Mouse (Mus musculus) retina, embryonic 14.5 days (tissue): Measurements from ENCODE around the gene Vamp8.
A peak's percentile ranks its signal among the peaks of the same experiment; 100 is the strongest.

Source experiments
- DNase-seq: peaks from one replicate; pipeline ENCODE4 v3.0.0-alpha.2; 2015; ENCODE audit warnings: low spot score

Gene Vamp8

DNA sequence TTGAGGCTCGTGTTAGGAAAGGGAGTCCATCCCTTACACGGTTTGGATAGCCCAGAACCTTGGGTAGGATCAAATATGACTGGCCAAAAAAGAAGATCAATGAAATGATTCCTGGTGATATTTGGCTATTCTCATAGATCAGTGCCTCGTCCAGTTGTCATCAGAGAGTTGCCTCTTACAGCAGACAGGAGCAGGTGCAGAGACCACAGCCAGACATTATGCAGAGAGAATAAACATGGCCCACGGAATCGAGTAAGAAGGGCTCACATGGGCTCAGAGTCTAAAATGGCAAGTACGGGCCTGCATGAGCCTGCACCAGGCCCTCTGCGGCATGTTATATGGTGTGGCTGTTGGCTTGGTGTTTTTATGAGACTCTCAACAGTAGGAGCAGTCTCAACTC lies 14.9 kb upstream of the Vamp8 start:
- DNase-seq, result no peak

DNA sequence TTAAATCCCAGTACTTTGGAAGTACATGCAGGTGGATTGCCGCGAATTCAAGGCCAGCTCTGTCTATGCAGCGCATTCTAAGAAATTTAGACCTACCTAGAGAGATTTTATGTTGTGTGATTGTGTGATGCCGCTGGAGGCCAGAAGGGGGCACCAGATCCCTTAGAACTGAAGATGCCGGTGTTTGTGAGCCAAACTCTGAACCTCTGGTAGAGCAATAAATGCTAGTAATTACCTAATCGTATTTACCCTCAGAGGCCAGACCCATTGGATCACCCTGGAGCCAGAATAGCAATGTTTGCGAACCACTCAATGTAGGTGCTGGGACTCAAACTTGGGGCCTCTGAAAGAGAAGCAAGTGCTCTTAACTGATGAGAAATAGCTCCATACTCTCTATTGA lies 11.4 kb upstream of the Vamp8 start:
- peak; percentile 80 for DNase-seq

GRCm38 (mm10) chr6:72399967-72400366 lies 9.5 kb upstream of the Vamp8 start:
- DNase-seq, result no peak

DNA sequence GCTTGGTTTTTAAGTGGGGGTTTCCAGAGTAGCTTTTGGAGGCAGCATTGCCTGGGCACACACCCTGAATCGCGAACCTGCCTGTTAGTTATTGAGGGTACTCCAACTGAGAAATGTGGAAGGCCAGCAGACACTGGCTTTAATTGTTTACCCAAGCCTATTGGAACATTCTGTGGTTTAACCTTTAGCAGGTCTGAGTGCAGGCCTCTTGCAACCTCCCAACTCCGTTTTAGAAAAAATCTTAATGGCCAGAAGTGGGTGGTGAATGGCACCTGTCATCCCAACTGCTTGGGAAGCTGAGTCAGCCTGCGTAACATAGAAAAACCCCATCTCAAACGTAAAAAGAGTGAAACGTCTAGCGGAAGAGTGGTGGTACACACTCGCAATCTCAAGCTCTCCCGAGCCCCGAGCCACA lies 6.3 kb upstream of the Vamp8 start:
- DNase-seq, result no peak

DNA sequence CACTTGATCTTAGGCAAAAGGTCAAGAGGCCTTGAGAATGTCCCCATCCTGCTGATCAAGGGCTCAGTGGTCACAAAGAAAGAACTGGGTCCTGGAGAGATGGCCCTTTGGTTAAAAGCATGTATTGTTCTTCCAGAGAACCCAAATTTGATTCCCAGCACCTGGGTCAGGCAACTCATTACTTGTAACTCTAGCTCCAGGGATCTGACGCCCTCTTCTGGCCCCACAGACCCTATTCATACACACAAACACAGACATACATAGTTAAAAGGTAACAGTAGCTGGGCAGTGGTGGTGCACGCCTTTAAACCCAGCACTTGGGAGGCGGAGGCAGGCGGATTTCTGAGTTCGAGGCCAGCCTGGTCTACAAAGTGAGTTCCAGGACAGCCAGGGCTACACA lies 1.8 kb upstream of the Vamp8 start:
- no peak for DNase-seq

DNA sequence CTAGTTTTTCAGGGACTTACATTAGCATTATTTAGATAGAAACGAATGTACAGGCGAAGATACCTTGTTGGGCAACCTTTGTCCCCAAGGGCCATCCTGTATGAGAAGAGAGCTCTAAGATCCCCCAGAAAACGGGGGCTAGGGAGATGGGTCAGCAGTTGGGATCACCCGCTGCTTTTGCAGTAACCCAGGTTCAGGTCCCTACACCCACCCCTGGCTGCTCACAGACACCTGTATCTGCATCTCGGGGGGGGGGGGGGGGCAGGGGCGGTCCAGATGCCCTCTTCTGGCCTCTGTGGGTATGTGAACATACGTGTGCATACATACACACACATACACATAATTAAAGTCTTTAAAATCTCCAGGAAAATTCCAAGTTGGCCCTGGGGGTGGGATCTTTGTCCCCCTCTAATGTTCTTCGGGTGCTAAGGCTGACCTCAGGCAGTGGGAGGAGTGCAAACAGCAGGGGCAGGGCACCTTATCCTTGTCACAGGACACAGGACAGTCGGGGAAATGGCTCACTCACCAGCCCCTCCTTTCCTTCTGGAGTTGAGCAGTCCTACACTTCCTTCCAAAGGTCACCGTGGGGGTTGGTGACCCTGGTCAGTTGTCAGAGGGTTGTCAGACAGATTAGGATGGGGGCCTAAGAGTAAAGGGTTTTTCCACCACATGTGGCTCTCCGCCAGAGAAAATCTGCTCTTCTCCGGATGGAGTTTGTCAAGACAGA lies 455 bp upstream of the Vamp8 start:
- no peak for DNase-seq

GRCm38 (mm10) chr6:72389471-72389940 lies 997 bp downstream of the Vamp8 start:
- DNase-seq, result peak; percentile 46

DNA sequence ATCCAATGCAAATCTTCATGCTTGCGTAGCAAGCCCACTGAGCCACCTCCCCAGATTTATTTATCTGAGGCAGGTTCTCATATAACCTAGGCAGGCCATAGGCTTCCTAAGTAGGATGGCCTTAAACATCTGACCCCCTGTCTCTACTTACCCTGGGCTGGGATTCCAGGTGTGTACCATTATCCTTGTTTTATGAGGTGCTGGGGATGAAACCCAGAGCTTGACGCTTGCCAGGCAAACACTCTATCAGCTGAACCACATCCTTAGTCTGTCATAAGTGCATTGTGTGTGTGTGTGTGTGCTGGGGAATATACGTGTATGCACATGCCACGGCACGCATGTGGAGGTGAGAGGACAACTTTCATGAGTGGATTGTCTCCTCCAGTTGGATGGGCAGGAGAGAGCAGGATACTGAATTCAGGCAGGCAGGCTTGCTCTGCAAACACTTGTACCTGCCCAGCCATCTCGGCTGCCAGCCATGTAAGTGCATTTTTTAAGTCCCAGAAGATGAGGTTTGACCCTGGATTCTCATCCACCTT lies 1.6 kb downstream of the Vamp8 start:
- DNase-seq, result no peak

GRCm38 (mm10) chr6:72388266-72388665 lies 2.2 kb downstream of the Vamp8 start:
- DNase-seq, result no peak

- DNase-seq, result no peak
Observed at GRCm38 (mm10) chr6:72387816-72388215, 2.7 kb downstream of the Vamp8 start.

- DNase-seq, result no peak
Observed at GRCm38 (mm10) chr6:72386561-72386960, 3.9 kb downstream of the Vamp8 start.

GRCm38 (mm10) chr6:72385258-72385657 lies 5.2 kb downstream of the Vamp8 start:
- DNase-seq, result no peak

GRCm38 (mm10) chr6:72383952-72384351 lies 6.6 kb downstream of the Vamp8 start:
- DNase-seq, result no peak

- DNase-seq, result no peak
Observed at GRCm38 (mm10) chr6:72383142-72383820, 7.2 kb downstream of the Vamp8 start.

DNA sequence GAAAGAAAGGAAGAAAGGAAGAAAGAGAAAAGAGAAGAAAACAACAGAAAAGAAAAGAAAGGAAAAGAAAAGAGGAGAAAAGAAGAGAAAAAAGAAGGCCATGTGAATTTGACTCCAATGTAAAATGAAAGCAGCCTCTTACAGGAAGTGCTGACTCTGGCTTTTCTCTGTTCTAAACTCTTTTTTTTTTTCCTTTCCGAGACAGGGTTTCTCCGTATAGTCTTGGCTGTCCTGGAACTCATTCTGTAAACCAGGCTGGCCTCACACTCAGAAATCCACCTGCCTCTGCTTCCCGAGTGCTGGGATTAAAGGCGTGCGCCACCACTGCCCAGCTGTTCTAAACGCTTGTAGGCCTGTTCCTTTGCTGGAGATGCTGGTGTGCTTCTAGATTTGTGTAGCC lies 8.0 kb downstream of the Vamp8 start:
- no peak for DNase-seq

DNA sequence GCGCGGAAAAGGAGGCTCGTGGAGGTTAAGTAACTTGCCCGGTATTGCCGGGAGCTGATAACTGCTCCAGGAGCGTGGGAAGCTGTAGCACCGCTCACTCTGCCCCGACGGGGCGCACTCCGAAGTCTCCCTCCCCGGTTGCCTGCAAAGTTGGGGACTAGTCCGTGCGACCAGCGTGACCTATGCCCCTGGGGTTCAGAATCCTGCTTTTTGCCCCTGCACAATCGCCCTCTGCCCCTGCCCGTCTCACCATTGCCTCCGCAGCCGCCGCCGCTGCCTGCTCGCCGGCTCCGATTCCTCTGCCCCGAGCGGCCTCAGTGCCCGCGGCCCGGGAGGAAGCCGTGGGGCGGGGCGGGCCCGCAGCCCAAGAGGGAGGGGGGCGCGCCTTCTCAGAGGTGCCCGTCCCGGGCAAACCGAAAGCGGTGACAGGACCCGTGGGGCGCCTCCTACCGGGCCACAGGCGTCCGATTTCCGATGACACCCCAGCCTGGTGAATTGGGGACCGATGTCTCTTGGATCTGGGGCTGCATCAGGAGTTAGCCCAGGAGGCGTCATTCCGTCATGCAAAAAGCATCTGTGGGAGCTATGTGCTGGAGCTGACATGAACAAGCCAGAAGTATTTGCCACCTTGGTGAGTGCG lies 10.3 kb downstream of the Vamp8 start, which contains the start of gene Vamp5:
Gene Vamp5, minus strand, starts transcription at position 338 of the 640 bp plus-strand sequence.
- DNase-seq, result peak; percentile 66

GRCm38 (mm10) chr6:72379377-72380130 lies 10.9 kb downstream of the Vamp8 start:
- no peak for DNase-seq

DNA sequence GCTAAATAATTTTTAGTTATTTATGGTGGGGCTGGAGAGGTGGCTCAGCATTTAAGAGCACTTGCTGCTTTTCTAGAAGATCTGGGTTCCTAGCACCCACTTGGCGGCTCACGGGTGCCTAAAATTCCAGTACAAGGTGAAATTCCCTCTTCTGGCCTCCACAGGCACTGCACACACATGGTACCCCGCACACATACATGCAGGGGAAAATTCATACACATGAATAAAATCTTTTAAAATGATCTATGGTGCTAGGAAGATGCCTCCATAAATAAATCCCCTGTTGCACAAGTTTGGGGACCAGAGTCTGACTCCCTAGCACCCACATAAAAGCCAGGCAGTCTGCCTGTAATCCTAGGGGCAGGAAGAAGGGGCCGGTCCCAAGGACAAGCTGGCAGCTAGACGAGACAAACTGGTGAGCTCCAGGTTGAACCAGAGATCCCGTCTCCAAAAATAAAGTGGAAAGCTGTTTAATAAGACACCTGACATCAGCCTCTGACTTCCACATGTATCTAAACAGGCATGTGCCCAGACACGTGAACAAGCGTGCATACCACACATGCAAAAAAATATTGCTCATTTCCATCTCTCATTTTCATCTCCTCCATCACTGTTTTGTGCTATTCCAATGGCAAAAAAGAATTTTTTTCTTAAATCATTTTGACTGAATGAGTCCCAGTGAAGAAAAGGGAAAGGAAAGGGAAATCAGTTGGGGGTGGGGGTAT lies 11.8 kb downstream of the Vamp8 start:
- no peak for DNase-seq

- DNase-seq, result no peak
Observed at GRCm38 (mm10) chr6:72374820-72375563, 15.5 kb downstream of the Vamp8 start.

GRCm38 (mm10) chr6:72374206-72374605 lies 16.3 kb downstream of the Vamp8 start:
- no peak for DNase-seq

- no peak for DNase-seq
Observed at GRCm38 (mm10) chr6:72373184-72373583, 17.3 kb downstream of the Vamp8 start.
